Mouse (Mus musculus) forebrain, embryonic 15.5 days (tissue): Measurements from ENCODE around the gene Iqgap2. TPM values are rescaled to one million over a fixed set of nuclear protein-coding genes. Genes with fewer than 3 reads are reported as not detected.
A peak's percentile ranks its signal among the peaks of the same experiment; 100 is the strongest.

Source experiments
- ATAC-seq: fragments of 200-750 bp; cut with Nextera tagmentation; replicated peaks from 2 replicates; pipeline ENCODE4 v1.8.0; 2017; ENCODE audit warnings: mild to moderate bottlenecking, moderate TSS enrichment, moderate library complexity
- H3K27ac ChIP-seq: fragments of 300-500 bp; sonication (generic); replicated peaks from 2 replicates; pipeline ENCODE4 v1.5.1; 2015; ENCODE audit warnings: mild to moderate bottlenecking, inconsistent platforms
- H3K27me3 ChIP-seq: fragments of 300-500 bp; sonication (generic); 2 replicates; pipeline ENCODE4 v1.6.1; 2015; ENCODE audit warnings: inconsistent platforms
- H3K36me3 ChIP-seq: fragments of 300-500 bp; sonication (generic); 2 replicates; pipeline ENCODE4 v1.6.1; 2015; ENCODE audit warnings: mild to moderate bottlenecking, inconsistent platforms
- H3K4me1 ChIP-seq: fragments of 300-500 bp; sonication (generic); 2 replicates; pipeline ENCODE4 v1.6.1; 2015; ENCODE audit warnings: inconsistent platforms
- H3K4me2 ChIP-seq: fragments of 300-500 bp; sonication (generic); replicated peaks from 2 replicates; pipeline ENCODE4 v1.6.1; 2015; ENCODE audit warnings: mild to moderate bottlenecking, inconsistent platforms
- H3K4me3 ChIP-seq: fragments of 300-500 bp; sonication (generic); 2 replicates; pipeline ENCODE4 v1.5.1; 2015; ENCODE audit warnings: mild to moderate bottlenecking, inconsistent platforms
- H3K9ac ChIP-seq: fragments of 300-500 bp; sonication (generic); replicated peaks from 2 replicates; pipeline ENCODE4 v1.6.1; 2015; ENCODE audit warnings: mild to moderate bottlenecking, inconsistent platforms
- H3K9me3 ChIP-seq: fragments of 300-500 bp; sonication (generic); 2 replicates; pipeline ENCODE4 v1.6.1; 2016; ENCODE audit warnings: inconsistent platforms
- WGBS: fragments of 180-500 bp; shearing (Covaris S2); methylation state at CpG from one replicate; pipeline ENCODE4 v1.1.7; 2015; ENCODE audit warnings: mixed read lengths; 5-methylcytosine and 5-hydroxymethylcytosine counted together
- polyA plus RNA-seq: library from polyadenylated mRNA; unstranded; fragments of >200 nt; fragmentation: Nextera tagmentation; extraction: Ambion mirVana; gene quantifications from 2 replicates; pipeline ENCODE4 v1.2.1, GENCODE M21; 2015

Iqgap2 gene
- polyA plus RNA-seq, 1 experiment from 2014 or later = 5.2 TPM

DNA sequence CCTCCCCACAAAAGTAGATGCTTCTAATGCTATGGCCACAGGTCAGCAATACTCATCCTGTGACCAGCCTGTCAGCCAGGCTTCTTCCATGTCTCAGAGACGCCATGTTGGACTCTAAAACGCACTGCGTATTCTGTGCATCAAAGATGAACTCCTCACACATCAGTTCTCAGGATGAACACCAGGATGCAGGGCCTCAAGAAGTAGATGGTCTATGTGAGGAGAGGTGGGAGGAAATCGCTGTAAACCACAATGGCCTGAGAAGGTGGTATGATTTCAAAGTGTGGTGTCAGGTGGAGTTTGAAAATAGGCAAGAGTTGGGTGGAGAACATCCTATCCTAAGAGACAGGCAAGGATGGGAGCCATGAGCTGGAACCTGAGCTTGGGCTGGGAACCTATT, 1.4 kb upstream of the Iqgap2 start:
- no peak for ATAC-seq
- WGBS = 88% methylated on average over 4 of the region's 4 CpGs
- H3K36me3 ChIP-seq = no peaks in the 10 kb centered on the region
- H3K27ac ChIP-seq = no peak overlapping the region
- H3K9ac ChIP-seq = no peak overlapping the region
- no peaks in the 10 kb centered on the region for H3K9me3 ChIP-seq
- H3K27me3 ChIP-seq = no peaks in the 10 kb centered on the region
- H3K4me2 ChIP-seq = no peak overlapping the region
- H3K4me3 ChIP-seq = no peak overlapping the region
- peaks cover 23% of the 10 kb centered on the region for H3K4me1 ChIP-seq

DNA sequence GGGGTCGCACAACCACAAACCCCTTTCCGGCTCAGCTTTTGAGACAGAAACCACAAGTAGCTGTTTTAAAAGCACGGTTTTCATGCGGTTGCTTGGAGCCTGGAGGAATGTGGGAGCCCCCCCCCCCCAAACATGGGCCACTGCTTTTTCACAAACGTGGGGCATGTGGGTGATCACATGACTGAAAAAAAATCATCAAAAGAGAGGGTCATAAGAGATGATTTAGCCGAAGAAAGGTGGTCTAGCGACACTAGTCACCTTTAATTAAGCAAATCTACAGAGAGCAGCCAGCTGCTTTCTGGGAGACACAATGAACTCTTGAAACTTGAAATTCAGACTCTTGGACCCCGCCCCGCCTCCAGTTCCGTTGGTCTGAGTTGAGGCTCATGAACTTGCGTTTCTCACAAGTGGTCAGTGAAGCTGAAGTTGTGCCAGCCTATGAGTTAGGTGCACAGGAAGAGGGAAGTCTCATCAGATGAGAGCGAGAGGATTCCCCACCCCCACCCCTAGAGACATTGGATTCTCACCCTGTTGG, 956 bp upstream of the Iqgap2 start:
- Histone ChIP-seq H3K9ac (peak overlapping the region; percentile 81), H3K27ac (no peak overlapping the region), H3K4me2 (peak overlapping the region; percentile 89), H3K36me3 (no peaks in the 10 kb centered on the region), H3K27me3 (no peaks in the 10 kb centered on the region), H3K4me3 (peak overlapping the region; percentile 73), H3K9me3 (no peaks in the 10 kb centered on the region), H3K4me1 (peaks cover 23% of the 10 kb centered on the region)
- 10% methylated on average over 12 of the region's 12 CpGs for WGBS
- ATAC-seq = 0 out of 2 replicates have a peak, but pooled peaks have one; percentile 1

GRCm38 (mm10) chr13:95891926-95892610, 346 bp upstream of the Iqgap2 start:
- Histone ChIP-seq H3K27me3 (no peaks in the 10 kb centered on the region), H3K4me3 (peak overlapping the region; percentile 73), H3K36me3 (no peaks in the 10 kb centered on the region), H3K9ac (peak overlapping the region; percentile 81), H3K9me3 (no peaks in the 10 kb centered on the region), H3K4me1 (peaks cover 23% of the 10 kb centered on the region), H3K4me2 (peak overlapping the region; percentile 89), H3K27ac (peak overlapping the region; percentile 35)
- WGBS = under 1% methylated on average over 26 of the region's 52 CpGs
- ATAC-seq = peak; percentile 93

GRCm38 (mm10) chr13:95890851-95891471, 761 bp downstream of the Iqgap2 start:
- peaks cover 23% of the 10 kb centered on the region for H3K4me1 ChIP-seq
- peak overlapping the region; percentile 81 for H3K9ac ChIP-seq
- no peak overlapping the region for H3K27ac ChIP-seq
- under 1% methylated on average over 33 of the region's 33 CpGs for WGBS
- no peaks in the 10 kb centered on the region for H3K27me3 ChIP-seq
- no peaks in the 10 kb centered on the region for H3K36me3 ChIP-seq
- ATAC-seq = peak; percentile 51; the same call in 1 of the 2 replicates
- H3K4me2 ChIP-seq = peak overlapping the region; percentile 89
- H3K9me3 ChIP-seq = no peaks in the 10 kb centered on the region
- H3K4me3 ChIP-seq = peak overlapping the region; percentile 73

- Histone ChIP-seq H3K36me3 (no peaks in the 10 kb centered on the region), H3K4me2 (peak overlapping the region; percentile 37), H3K27me3 (no peaks in the 10 kb centered on the region), H3K9me3 (no peaks in the 10 kb centered on the region), H3K27ac (no peak overlapping the region), H3K4me1 (peaks cover 23% of the 10 kb centered on the region), H3K4me3 (peak overlapping the region; percentile 19), H3K9ac (no peak overlapping the region)
- WGBS = 13% methylated on average over 8 of the region's 8 CpGs
- no peak for ATAC-seq
Observed at GRCm38 (mm10) chr13:95889981-95890545, 1.7 kb downstream of the Iqgap2 start.

DNA sequence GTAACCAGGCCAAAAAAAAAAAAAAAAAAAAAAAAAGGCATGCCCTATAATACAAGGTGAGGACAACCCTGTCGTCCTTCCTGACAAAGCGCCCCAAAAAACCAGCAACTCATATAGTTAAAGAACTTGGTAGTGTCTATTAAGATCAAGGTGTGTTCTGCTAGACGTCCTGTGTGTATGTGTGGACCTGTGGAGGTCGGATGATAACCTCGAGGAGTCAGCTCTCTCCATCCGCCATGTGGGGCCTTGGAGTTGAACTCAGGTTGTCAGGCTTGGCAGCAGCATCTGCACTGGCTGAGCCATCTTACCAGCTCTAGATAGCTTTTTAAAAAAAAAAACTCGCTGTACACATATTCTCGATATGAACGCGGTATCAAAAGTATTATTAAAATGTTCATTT, 2.4 kb downstream of the Iqgap2 start:
- Histone ChIP-seq H3K9me3 (no peaks in the 10 kb centered on the region), H3K27ac (no peak overlapping the region), H3K36me3 (no peaks in the 10 kb centered on the region), H3K27me3 (no peaks in the 10 kb centered on the region), H3K4me3 (no peak overlapping the region), H3K4me2 (no peak overlapping the region), H3K9ac (no peak overlapping the region), H3K4me1 (peaks cover 23% of the 10 kb centered on the region)
- ATAC-seq = no peak
- WGBS = 90% methylated on average over 10 of the region's 10 CpGs

DNA sequence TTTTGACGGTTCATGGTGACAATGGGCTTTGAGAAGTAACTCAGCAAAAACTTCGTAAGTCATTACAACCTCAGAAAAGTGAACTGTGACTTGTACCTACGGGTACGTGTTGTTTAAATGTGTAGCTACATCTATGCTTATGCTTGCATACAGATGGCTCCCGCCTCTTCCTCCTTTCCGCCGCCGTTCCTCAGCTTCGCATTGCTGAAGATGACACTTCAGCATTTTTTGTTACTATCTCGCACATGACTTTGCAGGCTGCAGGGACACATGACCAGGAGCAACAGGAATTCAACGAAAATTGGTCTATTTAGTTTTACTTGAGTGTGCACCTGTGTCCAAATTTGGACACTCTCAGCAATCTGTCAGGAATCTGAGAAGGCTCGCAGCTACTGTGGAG, 3.1 kb downstream of the Iqgap2 start:
- no peak overlapping the region for H3K4me3 ChIP-seq
- peaks cover 23% of the 10 kb centered on the region for H3K4me1 ChIP-seq
- no peaks in the 10 kb centered on the region for H3K36me3 ChIP-seq
- H3K27ac ChIP-seq = no peak overlapping the region
- WGBS = 89% methylated on average over 12 of the region's 12 CpGs
- ATAC-seq = no peak
- H3K9me3 ChIP-seq = no peaks in the 10 kb centered on the region
- no peaks in the 10 kb centered on the region for H3K27me3 ChIP-seq
- H3K9ac ChIP-seq = no peak overlapping the region
- no peak overlapping the region for H3K4me2 ChIP-seq

- no peaks in the 10 kb centered on the region for H3K9me3 ChIP-seq
- ATAC-seq = no peak
- 82% methylated on average over 4 of the region's 4 CpGs for WGBS
- no peak overlapping the region for H3K4me2 ChIP-seq
- H3K27ac ChIP-seq = no peak overlapping the region
- no peaks in the 10 kb centered on the region for H3K36me3 ChIP-seq
- no peak overlapping the region for H3K9ac ChIP-seq
- H3K4me1 ChIP-seq = peaks cover 23% of the 10 kb centered on the region
- no peaks in the 10 kb centered on the region for H3K27me3 ChIP-seq
- no peak overlapping the region for H3K4me3 ChIP-seq
Observed at GRCm38 (mm10) chr13:95888170-95888569, 3.6 kb downstream of the Iqgap2 start.

DNA sequence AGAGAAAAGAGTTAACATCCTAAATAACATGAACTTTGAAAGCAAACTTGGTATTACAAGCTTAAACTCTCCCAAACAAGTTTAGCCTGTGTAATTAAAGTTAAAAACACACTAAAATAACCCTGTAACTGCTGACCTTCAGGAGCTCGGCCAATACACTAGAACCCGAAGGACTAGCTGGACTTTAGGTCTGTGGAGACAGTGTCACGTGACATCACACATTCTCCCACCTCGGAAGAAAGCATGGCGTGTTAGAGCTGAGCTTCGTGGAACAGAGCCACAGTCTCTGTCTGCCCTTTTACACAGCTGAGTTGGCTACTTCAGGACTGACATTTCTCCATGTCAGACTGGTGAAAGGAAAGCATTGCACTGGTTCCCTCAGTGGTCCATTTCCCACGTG, 4.3 kb downstream of the Iqgap2 start:
- WGBS = 80% methylated on average over 7 of the region's 7 CpGs
- no peak overlapping the region for H3K9ac ChIP-seq
- H3K4me1 ChIP-seq = peaks cover 20% of the 10 kb centered on the region
- H3K4me2 ChIP-seq = no peak overlapping the region
- H3K27me3 ChIP-seq = no peaks in the 10 kb centered on the region
- H3K9me3 ChIP-seq = no peaks in the 10 kb centered on the region
- H3K27ac ChIP-seq = no peak overlapping the region
- ATAC-seq = no peak
- H3K4me3 ChIP-seq = no peak overlapping the region
- H3K36me3 ChIP-seq = no peaks in the 10 kb centered on the region

- Histone ChIP-seq H3K9me3 (no peaks in the 10 kb centered on the region), H3K4me2 (no peak overlapping the region), H3K9ac (no peak overlapping the region), H3K27me3 (no peaks in the 10 kb centered on the region), H3K4me3 (no peak overlapping the region), H3K27ac (no peak overlapping the region), H3K36me3 (no peaks in the 10 kb centered on the region), H3K4me1 (peaks cover 4% of the 10 kb centered on the region; the same call in 1 of the 2 replicates)
- no peak for ATAC-seq
- WGBS = 84% methylated on average over 3 of the region's 3 CpGs
Observed at GRCm38 (mm10) chr13:95884455-95884854, 7.3 kb downstream of the Iqgap2 start.

- Histone ChIP-seq H3K9ac (no peak overlapping the region), H3K4me1 (peaks cover 4% of the 10 kb centered on the region; the same call in 1 of the 2 replicates), H3K4me2 (no peak overlapping the region), H3K36me3 (no peaks in the 10 kb centered on the region), H3K4me3 (no peak overlapping the region), H3K27me3 (no peaks in the 10 kb centered on the region), H3K27ac (no peak overlapping the region), H3K9me3 (no peaks in the 10 kb centered on the region)
- 90% methylated on average over 6 of the region's 6 CpGs for WGBS
- ATAC-seq = no peak
Observed at GRCm38 (mm10) chr13:95882001-95882400, 9.7 kb downstream of the Iqgap2 start.

DNA sequence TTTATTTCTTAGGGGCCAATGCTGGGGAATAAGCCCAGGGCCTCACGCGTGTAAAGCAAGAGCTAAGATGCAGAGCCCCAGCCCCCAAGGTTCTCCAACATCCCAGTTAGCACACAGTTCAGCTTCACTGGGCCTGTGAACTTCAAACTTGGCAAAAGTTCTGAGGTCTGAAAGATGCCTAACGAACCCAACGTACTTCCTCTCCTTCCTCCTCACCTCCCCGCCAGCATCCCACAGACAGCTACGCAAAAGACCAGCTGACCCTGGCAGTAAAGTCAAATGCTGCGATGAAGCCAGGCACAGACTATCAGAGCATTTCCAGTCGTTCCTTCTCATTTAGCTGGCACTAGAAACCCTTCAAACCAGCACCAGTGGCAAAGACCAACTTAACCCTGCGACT, 10.3 kb downstream of the Iqgap2 start:
- peaks cover 4% of the 10 kb centered on the region; the same call in 1 of the 2 replicates for H3K4me1 ChIP-seq
- no peak for ATAC-seq
- no peaks in the 10 kb centered on the region for H3K36me3 ChIP-seq
- H3K4me2 ChIP-seq = no peak overlapping the region
- H3K9ac ChIP-seq = no peak overlapping the region
- H3K27ac ChIP-seq = no peak overlapping the region
- no peaks in the 10 kb centered on the region for H3K9me3 ChIP-seq
- 82% methylated on average over 9 of the region's 9 CpGs for WGBS
- no peak overlapping the region for H3K4me3 ChIP-seq
- no peaks in the 10 kb centered on the region for H3K27me3 ChIP-seq
